Mouse (Mus musculus) midbrain, embryonic 10.5 days (tissue): ENCODE results near the gene Krt42. TPM values are rescaled to one million over a fixed set of nuclear protein-coding genes. Genes with fewer than 3 reads are reported as not detected.
"Not testable (repeated sequence)": the region's sequence is repeated elsewhere in the genome, so short reads cannot be mapped to it uniquely, and the experiment has no call there.

Experiments
- DNase-seq: peaks from one replicate; pipeline ENCODE4 v3.0.0-alpha.2; 2017; ENCODE audit warnings: low spot score
- H3K27ac ChIP-seq: fragments of 300-500 bp; sonication (generic); replicated peaks from 2 replicates; pipeline ENCODE4 v1.5.1; 2016; ENCODE audit warnings: mild to moderate bottlenecking
- H3K27me3 ChIP-seq: fragments of 300-500 bp; sonication (generic); 2 replicates; pipeline ENCODE4 v1.6.1; 2016; ENCODE audit warnings: low read depth, mild to moderate bottlenecking; ENCODE audit not compliant: poor library complexity, severe bottlenecking
- H3K36me3 ChIP-seq: fragments of 300-500 bp; sonication (generic); 2 replicates; pipeline ENCODE4 v1.6.1; 2016; ENCODE audit warnings: mild to moderate bottlenecking, moderate library complexity
- H3K4me1 ChIP-seq: fragments of 300-500 bp; sonication (generic); 2 replicates; pipeline ENCODE4 v1.6.1; 2016
- H3K4me3 ChIP-seq: fragments of 300-500 bp; sonication (generic); 2 replicates; pipeline ENCODE4 v1.5.1; 2016; ENCODE audit warnings: mild to moderate bottlenecking, moderate library complexity
- H3K9me3 ChIP-seq: fragments of 300-500 bp; sonication (generic); replicated peaks from 2 replicates; pipeline ENCODE4 v1.6.1; 2016; ENCODE audit warnings: mild to moderate bottlenecking
- WGBS: fragments of 180-500 bp; shearing (Covaris S2); methylation state at CpG from one replicate; pipeline ENCODE4 v1.1.7; 2016; 5-methylcytosine and 5-hydroxymethylcytosine counted together
- polyA plus RNA-seq: library from polyadenylated mRNA; unstranded; fragments of >200 nt; fragmentation: Nextera tagmentation; extraction: Ambion mirVana; gene quantifications from 2 replicates; pipeline ENCODE4 v1.2.1, GENCODE M21; 2016

Gene Krt42
- polyA plus RNA-seq, result not detected in 2 replicates

DNA sequence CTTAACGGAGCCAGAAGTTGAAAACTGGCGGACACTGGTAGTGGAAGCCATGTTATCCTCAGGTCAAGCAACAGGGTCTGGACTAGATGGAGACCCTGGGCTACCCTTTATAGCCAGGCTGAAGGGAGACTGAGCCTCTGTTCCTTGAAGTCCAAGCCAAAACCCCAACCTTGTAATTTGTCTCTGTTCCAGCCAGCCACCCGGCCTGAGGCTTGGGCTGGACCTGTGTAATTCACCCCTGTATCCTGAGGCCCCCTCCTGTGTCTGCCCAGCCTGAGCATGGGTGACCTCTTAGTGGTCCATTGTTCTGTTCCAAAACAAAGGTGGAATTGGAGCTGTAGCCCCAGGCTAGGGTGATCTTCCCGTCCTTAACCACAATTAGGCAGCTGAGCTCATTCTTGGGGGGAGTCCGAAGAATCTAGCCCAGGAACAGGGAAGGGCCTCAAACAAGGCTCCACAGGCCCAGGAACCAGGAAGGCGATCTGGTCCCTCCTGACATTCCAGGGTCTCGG lies at the start of gene Krt42:
Gene Krt42 (minus strand): TSS at position 51 of the 512 bp plus-strand sequence.
- Histone ChIP-seq H3K4me1 (peaks cover 3% of the 10 kb centered on the region; the same call in 1 of the 2 replicates), H3K27ac (no peak within 1 kb of the TSS), H3K36me3 (no peaks in the 10 kb centered on the region), H3K9me3 (no peaks in the 10 kb centered on the region), H3K4me3 (no peak within 1 kb of the TSS), H3K27me3 (no peaks in the 10 kb centered on the region)
- no peak for DNase-seq
- WGBS, result 87% methylated on average over 7 of the region's 7 CpGs

DNA sequence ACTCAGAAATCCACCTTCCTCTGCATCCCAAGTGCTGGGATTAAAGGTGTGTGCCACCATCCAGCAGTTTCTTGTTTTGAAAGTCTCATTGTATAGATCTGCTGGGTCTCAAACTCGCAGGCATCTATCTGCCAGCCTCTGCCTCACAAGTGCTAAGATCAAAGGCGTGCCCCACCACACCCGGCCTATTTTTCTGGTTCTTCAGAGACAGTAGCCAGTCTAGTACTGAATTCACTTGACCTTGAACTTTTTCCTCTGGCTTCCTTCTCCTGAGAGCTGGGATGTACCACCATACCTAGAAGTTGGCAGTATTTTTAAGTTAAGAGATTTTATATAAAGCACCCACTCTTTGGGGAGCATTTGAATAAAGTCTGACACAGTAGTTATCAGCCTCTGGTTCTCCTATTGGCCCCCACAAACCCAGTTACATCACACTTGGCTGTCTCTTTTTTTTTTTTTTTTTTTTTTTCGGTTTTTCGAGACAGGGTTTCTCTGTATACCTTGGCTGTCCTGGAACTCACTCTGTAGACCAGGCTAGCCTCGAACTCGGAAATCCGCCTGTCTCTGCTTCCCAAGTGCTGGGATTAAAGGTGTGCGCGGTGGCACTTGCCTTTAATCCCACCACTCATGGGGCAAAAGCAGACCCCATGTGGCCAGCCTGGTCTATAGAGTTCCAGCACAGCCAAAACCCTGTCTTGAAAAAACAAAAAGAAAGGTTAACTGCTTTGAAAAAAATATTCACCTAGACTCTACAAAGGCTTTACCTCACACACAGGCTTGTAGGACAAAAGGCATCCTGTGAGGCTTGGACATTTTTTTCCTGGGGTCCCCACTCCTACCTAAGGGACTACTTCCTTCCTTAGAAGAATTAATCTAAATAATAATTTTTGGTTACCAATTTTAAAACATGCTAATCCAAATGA lies 49.1 kb upstream of the Krt42 start:
- Histone ChIP-seq H3K27ac (peak overlapping the region; percentile 99), H3K27me3 (no peaks in the 10 kb centered on the region), H3K4me1 (peaks cover 23% of the 10 kb centered on the region), H3K9me3 (no peaks in the 10 kb centered on the region), H3K4me3 (peak overlapping the region; percentile 93), H3K36me3 (peaks cover 26% of the 10 kb centered on the region)
- DNase-seq, result no peak
- WGBS, result 90% methylated on average over 10 of the region's 10 CpGs

GRCm38 (mm10) chr11:100317826-100318380 lies 48.2 kb upstream of the Krt42 start:
- H3K27ac ChIP-seq, result no peak overlapping the region
- no peaks in the 10 kb centered on the region for H3K9me3 ChIP-seq
- no peak for DNase-seq
- H3K27me3 ChIP-seq, result no peaks in the 10 kb centered on the region
- no peak overlapping the region for H3K4me3 ChIP-seq
- WGBS, result 84% methylated on average over 6 of the region's 6 CpGs
- H3K36me3 ChIP-seq, result peaks cover 25% of the 10 kb centered on the region
- peaks cover 23% of the 10 kb centered on the region for H3K4me1 ChIP-seq

DNA sequence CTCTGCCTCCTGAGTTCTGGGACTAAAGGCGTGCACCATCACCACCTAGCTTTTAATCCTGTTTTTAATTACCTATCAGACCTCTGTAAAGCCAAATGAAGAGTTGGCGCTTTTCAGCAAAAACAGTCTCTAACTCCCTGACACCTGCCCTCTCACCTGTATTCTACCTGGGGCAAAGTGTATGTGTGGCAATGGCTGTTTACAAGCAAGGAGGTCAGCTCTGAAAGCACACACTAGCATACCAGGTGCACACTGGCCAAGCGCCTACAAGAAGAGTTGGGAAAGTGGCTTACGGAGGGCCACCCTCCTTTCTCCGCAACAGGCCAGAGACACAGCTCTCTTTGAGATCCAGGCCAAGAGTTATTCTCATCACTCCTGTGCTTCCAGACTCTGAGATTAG lies 45.8 kb upstream of the Krt42 start:
- no peaks in the 10 kb centered on the region for H3K27me3 ChIP-seq
- peaks cover 1% of the 10 kb centered on the region; the same call in 1 of the 2 replicates for H3K36me3 ChIP-seq
- DNase-seq, result no peak
- H3K9me3 ChIP-seq, result no peaks in the 10 kb centered on the region
- H3K4me1 ChIP-seq, result peaks cover 28% of the 10 kb centered on the region
- H3K27ac ChIP-seq, result no peak overlapping the region
- WGBS, result 94% methylated on average over 5 of the region's 5 CpGs
- H3K4me3 ChIP-seq, result no peak overlapping the region

DNA sequence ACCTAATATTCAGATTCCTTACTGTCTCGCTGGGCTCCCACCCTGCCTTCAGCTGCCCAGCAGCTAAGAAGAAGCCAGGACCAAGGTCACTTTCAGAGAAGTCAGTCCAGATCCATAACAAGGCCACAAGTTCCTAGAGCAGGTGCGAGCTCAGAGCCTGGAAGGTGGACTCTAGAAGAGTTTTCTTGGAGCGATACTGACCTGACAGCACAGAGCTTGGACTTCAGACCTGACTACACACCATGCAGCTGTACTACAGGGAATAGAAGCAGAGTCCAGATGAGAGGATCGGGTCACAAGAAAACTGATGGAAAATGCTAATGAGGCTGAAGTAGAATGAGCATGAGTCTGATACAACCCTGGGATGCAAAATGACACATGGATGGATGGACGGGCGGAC lies 43.8 kb upstream of the Krt42 start:
- H3K27me3 ChIP-seq, result no peaks in the 10 kb centered on the region
- no peaks in the 10 kb centered on the region for H3K36me3 ChIP-seq
- WGBS, result 94% methylated on average over 6 of the region's 6 CpGs
- H3K4me1 ChIP-seq, result peaks cover 23% of the 10 kb centered on the region
- no peak overlapping the region for H3K27ac ChIP-seq
- no peaks in the 10 kb centered on the region for H3K9me3 ChIP-seq
- H3K4me3 ChIP-seq, result no peak overlapping the region
- DNase-seq, result no peak

GRCm38 (mm10) chr11:100312096-100312679 lies 42.5 kb upstream of the Krt42 start:
- no peaks in the 10 kb centered on the region for H3K27me3 ChIP-seq
- H3K27ac ChIP-seq, result no peak overlapping the region
- 42% methylated on average over 5 of the region's 5 CpGs for WGBS
- peaks cover 23% of the 10 kb centered on the region for H3K4me1 ChIP-seq
- no peak overlapping the region for H3K4me3 ChIP-seq
- no peak for DNase-seq
- no peaks in the 10 kb centered on the region for H3K9me3 ChIP-seq
- no peaks in the 10 kb centered on the region for H3K36me3 ChIP-seq

GRCm38 (mm10) chr11:100311656-100312055 lies 42.0 kb upstream of the Krt42 start:
- Histone ChIP-seq H3K36me3 (no peaks in the 10 kb centered on the region), H3K27ac (no peak overlapping the region), H3K9me3 (no peaks in the 10 kb centered on the region), H3K4me1 (peaks cover 23% of the 10 kb centered on the region), H3K27me3 (no peaks in the 10 kb centered on the region), H3K4me3 (no peak overlapping the region)
- 91% methylated on average over 1 of the region's 1 CpGs for WGBS
- DNase-seq, result no peak

DNA sequence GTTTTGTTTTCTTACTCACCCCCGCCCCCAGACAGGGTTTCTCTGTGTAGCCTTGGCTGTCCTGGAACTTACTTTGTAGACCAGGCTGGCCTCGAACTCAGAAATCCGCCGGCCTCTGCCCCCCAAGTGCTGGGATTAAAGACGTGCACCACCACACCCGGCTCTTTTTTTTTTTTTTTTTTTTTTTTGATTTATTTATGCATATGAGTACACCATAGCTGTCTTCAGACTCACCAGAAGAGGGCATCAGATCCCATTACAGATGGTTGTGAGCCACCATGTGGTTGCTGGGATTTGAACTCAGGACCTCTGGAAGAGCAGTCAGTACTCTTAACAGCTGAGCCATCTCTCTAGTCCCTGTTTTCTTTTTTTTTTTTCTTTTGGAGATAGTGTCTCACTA lies 39.0 kb upstream of the Krt42 start:
- WGBS, result 87% methylated on average over 6 of the region's 6 CpGs
- not testable (repeated sequence) for H3K36me3 ChIP-seq, DNase-seq, H3K9me3 ChIP-seq, H3K27ac ChIP-seq, H3K4me3 ChIP-seq, H3K27me3 ChIP-seq
- H3K4me1 ChIP-seq, result peaks cover 10% of the 10 kb centered on the region

- no peaks in the 10 kb centered on the region for H3K9me3 ChIP-seq
- no peaks in the 10 kb centered on the region for H3K27me3 ChIP-seq
- 92% methylated on average over 5 of the region's 5 CpGs for WGBS
- no peak overlapping the region for H3K4me3 ChIP-seq
- H3K27ac ChIP-seq, result no peak overlapping the region
- peaks cover 10% of the 10 kb centered on the region for H3K4me1 ChIP-seq
- no peak for DNase-seq
- H3K36me3 ChIP-seq, result no peaks in the 10 kb centered on the region
Measured at GRCm38 (mm10) chr11:100307900-100308299, 38.2 kb upstream of the Krt42 start.

- Histone ChIP-seq H3K27ac (no peak overlapping the region), H3K4me1 (peaks cover 5% of the 10 kb centered on the region; the same call in 1 of the 2 replicates), H3K36me3 (no peaks in the 10 kb centered on the region), H3K27me3 (no peaks in the 10 kb centered on the region), H3K9me3 (no peaks in the 10 kb centered on the region), H3K4me3 (no peak overlapping the region)
- DNase-seq, result no peak
- 81% methylated on average over 5 of the region's 5 CpGs for WGBS
Measured at GRCm38 (mm10) chr11:100301292-100301691, 31.6 kb upstream of the Krt42 start.

GRCm38 (mm10) chr11:100300293-100300692 lies 30.6 kb upstream of the Krt42 start:
- WGBS, result 17% methylated on average over 5 of the region's 5 CpGs
- H3K27me3 ChIP-seq, result no peaks in the 10 kb centered on the region
- DNase-seq, result peak; percentile 74

DNA sequence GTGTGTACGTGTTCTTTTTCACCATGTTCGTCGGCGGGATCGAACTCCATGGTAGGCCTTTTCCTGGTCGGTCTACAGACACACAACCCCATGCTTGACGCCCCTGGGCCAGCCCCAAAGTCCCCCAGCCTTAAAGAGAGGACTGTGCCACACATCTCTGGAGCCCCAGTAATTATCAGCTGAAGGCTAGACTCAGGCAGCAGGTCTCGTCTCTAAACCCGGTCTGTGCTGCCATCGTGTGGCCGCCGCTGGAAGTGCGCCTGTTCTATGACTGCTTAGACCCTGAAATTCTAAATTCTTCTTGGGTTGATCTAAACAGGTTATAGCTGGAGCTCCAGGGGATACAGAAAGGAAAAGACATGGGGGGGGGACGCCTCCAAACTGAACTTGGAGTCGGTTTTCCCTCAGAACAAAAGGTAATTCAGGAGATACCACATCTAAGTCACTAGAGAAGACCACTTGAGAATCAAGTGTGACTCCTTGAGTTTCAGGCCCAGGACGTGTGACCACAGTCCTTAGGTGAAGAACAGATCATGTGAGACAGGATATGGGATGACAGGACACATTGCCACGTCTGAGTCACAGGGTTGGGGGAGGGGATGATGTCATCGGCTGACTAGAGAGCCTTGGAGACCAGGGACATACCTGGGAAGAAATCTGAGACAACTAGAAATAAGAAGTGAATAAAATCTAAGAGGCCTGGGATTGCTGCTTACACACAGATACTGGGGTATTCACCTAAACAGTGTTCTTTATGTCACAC lies 28.8 kb upstream of the Krt42 start:
- Histone ChIP-seq H3K4me3 (peak overlapping the region; percentile 33), H3K4me1 (peaks cover 5% of the 10 kb centered on the region; the same call in 1 of the 2 replicates), H3K36me3 (no peaks in the 10 kb centered on the region), H3K27ac (no peak overlapping the region), H3K9me3 (no peaks in the 10 kb centered on the region), H3K27me3 (no peaks in the 10 kb centered on the region)
- DNase-seq, result peak; percentile 85
- WGBS, result 19% methylated on average over 18 of the region's 18 CpGs

More at GRCm38 (mm10) chr11:100300293-100300692, 30.6 kb upstream of the Krt42 start:
- H3K4me1 ChIP-seq, result peaks cover 5% of the 10 kb centered on the region; the same call in 1 of the 2 replicates
- H3K27ac ChIP-seq, result no peak overlapping the region
- no peaks in the 10 kb centered on the region for H3K9me3 ChIP-seq
- no peaks in the 10 kb centered on the region for H3K36me3 ChIP-seq
- H3K4me3 ChIP-seq, result no peak overlapping the region
